Mouse (Mus musculus) liver, embryonic 14.5 days (tissue): ENCODE data around the gene Mfn1. TPM values are rescaled to one million over a fixed set of nuclear protein-coding genes. Genes with fewer than 3 reads are reported as not detected.

ENCODE experiments used
- ATAC-seq: fragments of 200-750 bp; cut with Nextera tagmentation; 2 replicates; pipeline ENCODE4 v1.8.0; 2017; ENCODE audit warnings: moderate number of reproducible peaks, mild to moderate bottlenecking, moderate library complexity; ENCODE audit not compliant: insufficient read depth
- DNase-seq, 3 experiments: peaks; one replicate each; pipeline ENCODE4 v3.0.0-alpha.2; 2012 to 2013; ENCODE audit warnings: low read depth in 3 of 3, low spot score in 3 of 3
- H3K27ac ChIP-seq: fragments of 300-500 bp; sonication (generic); 2 replicates; pipeline ENCODE4 v1.5.1; 2014; ENCODE audit warnings: moderate library complexity, mild to moderate bottlenecking, control low read depth, inconsistent platforms
- H3K27me3 ChIP-seq: fragments of 300-500 bp; sonication (generic); 2 replicates; pipeline ENCODE4 v1.6.1; 2014; ENCODE audit warnings: mild to moderate bottlenecking, low read length, moderate library complexity; ENCODE audit not compliant: control insufficient read depth, insufficient read depth
- H3K36me3 ChIP-seq: fragments of 300-500 bp; sonication (generic); replicated peaks from 2 replicates; pipeline ENCODE4 v1.6.1; 2014; ENCODE audit warnings: low read depth; ENCODE audit not compliant: control insufficient read depth, insufficient read depth
- H3K4me1 ChIP-seq, 2 experiments: fragments of 200-500 bp in 1 of 2; fragments of 300-500 bp in 1 of 2; sonication (generic) in 1 of 2; replicated peaks; 2 replicates each; pipeline ENCODE4 v1.6.1; 2012 to 2014; ENCODE audit warnings: antibody characterized with exemption in 1 of 2, inconsistent platforms in 1 of 2, low read length in 1 of 2; ENCODE audit not compliant: control insufficient read depth in 2 of 2, insufficient read depth in 2 of 2
- H3K4me2 ChIP-seq: fragments of 300-500 bp; sonication (generic); 2 replicates; pipeline ENCODE4 v1.6.1; 2014; ENCODE audit warnings: low read depth, mild to moderate bottlenecking, control low read depth, moderate library complexity
- H3K4me3 ChIP-seq, 2 experiments: fragments of 200-500 bp in 1 of 2; fragments of 300-500 bp in 1 of 2; sonication (generic) in 1 of 2; 2 replicates each; pipeline ENCODE4 v1.5.1; 2012 to 2014; ENCODE audit warnings: low read depth in 2 of 2, low read length in 2 of 2, mild to moderate bottlenecking in 2 of 2, control low read depth in 1 of 2, inconsistent platforms in 1 of 2, moderate library complexity in 1 of 2; ENCODE audit not compliant: insufficient read depth in 1 of 2
- H3K9ac ChIP-seq: fragments of 300-500 bp; sonication (generic); replicated peaks from 2 replicates; pipeline ENCODE4 v1.6.1; 2014; ENCODE audit warnings: mild to moderate bottlenecking, control low read depth, moderate library complexity
- H3K9me3 ChIP-seq: fragments of 300-500 bp; sonication (generic); 2 replicates; pipeline ENCODE4 v1.6.1; 2016; ENCODE audit warnings: low read length, mixed read lengths; ENCODE audit not compliant: control insufficient read depth
- CTCF ChIP-seq: IDR thresholded peaks from 2 replicates; pipeline ENCODE4 v1.5.1; 2016; ENCODE audit warnings: antibody characterized with exemption, low read depth, control low read depth
- EP300 ChIP-seq: IDR thresholded peaks from 2 replicates; pipeline ENCODE4 v1.6.1; 2016; ENCODE audit warnings: antibody characterized with exemption, low read depth
- WGBS: fragments of 180-500 bp; shearing (Covaris S2); extraction: QIAGEN DNeasy Blood & Tissue Kit; methylation state at CpG from one replicate; pipeline ENCODE4 v1.1.7; 2014; ENCODE audit not compliant: insufficient replicate concordance; 5-methylcytosine and 5-hydroxymethylcytosine counted together
- polyA plus RNA-seq, 2 experiments: library from polyadenylated mRNA; depleted of rRNA in 1 of 2; stranded (reverse) in 1 of 2; unstranded in 1 of 2; fragments of >200 nt; fragmentation: Nextera tagmentation in 1 of 2; extraction: Ambion mirVana in 1 of 2; gene quantifications; 2 replicates each; pipeline versions ENCODE4 v1.2.1 to v1.2.3; 2012 to 2014

Gene Mfn1
- polyA plus RNA-seq, 2 experiments: 8.6 to 11.0 TPM

- H3K9me3 ChIP-seq: no peaks in the 10 kb centered on the region
- ATAC-seq (no peak), DNase-seq (no peak)
- no peak overlapping the region for H3K4me2 ChIP-seq
- H3K9ac ChIP-seq: no peak overlapping the region
- H3K27ac ChIP-seq: no peak overlapping the region
- WGBS: 65% methylated on average over 7 of the region's 7 CpGs
- no peaks in the 10 kb centered on the region for H3K36me3 ChIP-seq
- TF ChIP-seq EP300 (no peak), CTCF (no peak)
- H3K27me3 ChIP-seq: no peaks in the 10 kb centered on the region
- no peaks in the 10 kb centered on the region for H3K4me1 ChIP-seq
- no peak overlapping the region for H3K4me3 ChIP-seq
Measured at GRCm38 (mm10) chr3:32628141-32628540, 98.9 kb downstream of the Mfn1 start.

Other genes with a start within 250 kb of the Mfn1 start
- 0.62 and 0.74 TPM in 2 replicates for gene Zmat3, start 163.5 kb upstream of the Mfn1 start, polyA plus RNA-seq (2012; rRNA removed)
- 0.42 and 0.43 TPM in 2 replicates for gene Zmat3, start 163.5 kb upstream of the Mfn1 start, polyA plus RNA-seq (2014; fragmentation: Nextera tagmentation; extraction: Ambion mirVana)
- 3.2 and 4.2 TPM in 2 replicates for gene Pik3ca, start 131.8 kb upstream of the Mfn1 start, polyA plus RNA-seq (2012; rRNA removed)
- 3.5 and 6.1 TPM in 2 replicates for gene Pik3ca, start 131.8 kb upstream of the Mfn1 start, polyA plus RNA-seq (2014; fragmentation: Nextera tagmentation; extraction: Ambion mirVana)
- gene Kcnmb3, start 37.2 kb upstream of the Mfn1 start, polyA plus RNA-seq (2012; rRNA removed): not detected in 2 replicates
- gene Kcnmb3, start 37.2 kb upstream of the Mfn1 start, polyA plus RNA-seq (2014; fragmentation: Nextera tagmentation; extraction: Ambion mirVana): not detected in 2 replicates
- gene Zfp639, start 19.2 kb upstream of the Mfn1 start, polyA plus RNA-seq (2012; rRNA removed): 14.5 and 18.5 TPM in 2 replicates
- 18.8 and 20.4 TPM in 2 replicates for gene Zfp639, start 19.2 kb upstream of the Mfn1 start, polyA plus RNA-seq (2014; fragmentation: Nextera tagmentation; extraction: Ambion mirVana)
- 3.2 and 4.1 TPM in 2 replicates for gene Gnb4, start 87.1 kb downstream of the Mfn1 start, polyA plus RNA-seq (2012; rRNA removed)
- 6.9 and 8.8 TPM in 2 replicates for gene Gnb4, start 87.1 kb downstream of the Mfn1 start, polyA plus RNA-seq (2014; fragmentation: Nextera tagmentation; extraction: Ambion mirVana)
- 25.4 and 31.0 TPM in 2 replicates for gene Actl6a, start 176.8 kb downstream of the Mfn1 start, polyA plus RNA-seq (2012; rRNA removed)
- gene Actl6a, start 176.8 kb downstream of the Mfn1 start, polyA plus RNA-seq (2014; fragmentation: Nextera tagmentation; extraction: Ambion mirVana): 73.7 and 79.8 TPM in 2 replicates
- 90.6 and 112 TPM in 2 replicates for gene Ndufb5, start 207.5 kb downstream of the Mfn1 start, polyA plus RNA-seq (2012; rRNA removed)
- gene Ndufb5, start 207.5 kb downstream of the Mfn1 start, polyA plus RNA-seq (2014; fragmentation: Nextera tagmentation; extraction: Ambion mirVana): 157 and 163 TPM in 2 replicates
- 5.5 and 8.4 TPM in 2 replicates for gene Mrpl47, start 208.1 kb downstream of the Mfn1 start, polyA plus RNA-seq (2012; rRNA removed)
- gene Mrpl47, start 208.1 kb downstream of the Mfn1 start, polyA plus RNA-seq (2014; fragmentation: Nextera tagmentation; extraction: Ambion mirVana): 24.0 and 24.7 TPM in 2 replicates